Mouse (Mus musculus) cortical plate, adult 2 months (tissue): Measurements from ENCODE around the gene Hadhb.

Experiments
- CTCF ChIP-seq: fragments of 200-500 bp; IDR thresholded peaks from 2 replicates; pipeline ENCODE4 v1.5.1; 2011; ENCODE audit warnings: mild to moderate bottlenecking, control low read depth, low read length; ENCODE audit not compliant: insufficient read depth; ENCODE audit errors: extremely low read depth
- POLR2A ChIP-seq: fragments of 200-500 bp; IDR thresholded peaks from 2 replicates; pipeline ENCODE4 v1.6.1; 2011; ENCODE audit warnings: mild to moderate bottlenecking, low read length, control low read depth; ENCODE audit not compliant: insufficient read depth; ENCODE audit errors: extremely low read depth

DNA sequence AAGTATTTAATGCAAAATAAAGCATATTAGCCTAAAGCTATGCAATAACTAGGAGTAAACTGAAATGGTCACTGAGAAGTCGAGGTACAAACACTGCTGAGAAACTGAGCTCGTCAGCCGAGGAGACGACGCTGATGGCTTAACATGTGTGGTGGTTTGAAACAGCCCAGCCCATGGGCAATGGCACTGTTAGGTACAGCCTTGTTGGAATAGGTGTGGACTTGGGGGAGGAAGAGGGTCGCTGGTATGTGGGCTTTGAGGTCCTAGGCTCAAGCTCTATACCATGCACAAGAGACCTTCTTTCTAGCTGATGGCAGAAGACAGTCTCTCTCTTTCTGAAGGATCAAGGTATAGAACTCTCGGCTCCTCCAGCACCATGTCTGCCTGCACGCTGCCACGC, 17.8 kb upstream of the Hadhb start:
- TF ChIP-seq CTCF = no peak
- no peak for TF ChIP-seq POLR2A
